Mouse (Mus musculus) small intestine, adult 2 months (tissue): Measurements from ENCODE around the gene Hnrnpr. TPM values are rescaled to one million over a fixed set of nuclear protein-coding genes. Genes with fewer than 3 reads are reported as not detected.

Experiments
- H3K27ac ChIP-seq: fragments of 200-500 bp; 2 replicates; pipeline ENCODE4 v1.5.1; 2012; ENCODE audit warnings: low read depth, low read length, control low read depth, inconsistent platforms; ENCODE audit not compliant: insufficient read depth
- H3K27me3 ChIP-seq: fragments of 200-500 bp; 2 replicates; pipeline ENCODE4 v1.6.1; 2012; ENCODE audit warnings: mild to moderate bottlenecking, moderate library complexity, low read length, inconsistent platforms; ENCODE audit not compliant: control insufficient read depth, insufficient read depth
- H3K36me3 ChIP-seq: fragments of 200-500 bp; 2 replicates; pipeline ENCODE4 v1.6.1; 2012; ENCODE audit warnings: mild to moderate bottlenecking, low read length, control low read depth, inconsistent platforms; ENCODE audit not compliant: control insufficient read depth, insufficient read depth
- H3K4me1 ChIP-seq: fragments of 200-500 bp; 2 replicates; pipeline ENCODE4 v1.6.1; 2012; ENCODE audit warnings: low read length, inconsistent platforms, mixed read lengths; ENCODE audit not compliant: control insufficient read depth, insufficient read depth, insufficient read length
- H3K4me3 ChIP-seq: fragments of 200-500 bp; 2 replicates; pipeline ENCODE4 v1.5.1; 2012; ENCODE audit warnings: low read depth, mild to moderate bottlenecking, control low read depth, inconsistent platforms, low read length, moderate library complexity
- CTCF ChIP-seq: fragments of 200-500 bp; IDR thresholded peaks from 2 replicates; pipeline ENCODE4 v1.5.1; 2012; ENCODE audit warnings: low read depth, mild to moderate bottlenecking, control low read depth, inconsistent platforms, low read length, moderate library complexity, mixed read lengths; ENCODE audit not compliant: insufficient replicate concordance, insufficient read length; ENCODE audit errors: extremely low read depth
- POLR2A ChIP-seq: fragments of 200-500 bp; IDR thresholded peaks from 2 replicates; pipeline ENCODE4 v1.6.1; 2012; ENCODE audit warnings: low read depth, mild to moderate bottlenecking, control low read depth, inconsistent platforms, low read length, moderate library complexity
- WGBS: fragments of 180-500 bp; shearing (Covaris S2); methylation state at CpG from one replicate; pipeline ENCODE4 v1.1.7; 2018; 5-methylcytosine and 5-hydroxymethylcytosine counted together
- polyA plus RNA-seq: library from polyadenylated mRNA; depleted of rRNA; stranded (reverse); fragments of >200 nt; gene quantifications from 2 replicates; pipeline ENCODE4 v1.2.3, GENCODE M21; 2012

The Hnrnpr gene
- polyA plus RNA-seq, 1 experiment, result 2.8 TPM

DNA sequence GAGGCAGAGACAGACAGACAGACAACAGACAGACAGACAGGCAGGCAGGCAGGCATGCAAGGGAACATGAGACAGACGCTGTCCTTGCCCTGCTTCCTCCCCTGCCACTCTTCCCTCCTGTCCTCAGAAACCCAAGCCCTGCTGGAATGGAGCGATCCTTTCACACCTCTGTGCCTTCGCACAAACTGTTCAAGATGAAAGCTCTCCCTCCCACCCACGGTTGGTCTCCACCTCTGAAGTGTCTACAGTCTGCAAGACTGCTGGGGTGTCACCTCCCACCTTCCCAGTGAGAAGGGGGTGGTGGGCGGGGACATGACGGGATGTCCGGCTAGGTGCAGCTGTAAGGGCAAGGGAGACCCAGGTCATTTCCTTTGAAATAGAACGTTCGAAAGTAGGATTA lies 29.1 kb upstream of the Hnrnpr start:
- no peak overlapping the region for H3K27ac ChIP-seq
- peaks cover 1% of the 10 kb centered on the region; the same call in 1 of the 2 replicates for H3K4me1 ChIP-seq
- TF ChIP-seq POLR2A, result no peak
- TF ChIP-seq CTCF, result no peak
- no peaks in the 10 kb centered on the region for H3K36me3 ChIP-seq
- WGBS, result 79% methylated on average over 9 of the region's 9 CpGs
- H3K4me3 ChIP-seq, result no peak overlapping the region
- H3K27me3 ChIP-seq, result no peaks in the 10 kb centered on the region

DNA sequence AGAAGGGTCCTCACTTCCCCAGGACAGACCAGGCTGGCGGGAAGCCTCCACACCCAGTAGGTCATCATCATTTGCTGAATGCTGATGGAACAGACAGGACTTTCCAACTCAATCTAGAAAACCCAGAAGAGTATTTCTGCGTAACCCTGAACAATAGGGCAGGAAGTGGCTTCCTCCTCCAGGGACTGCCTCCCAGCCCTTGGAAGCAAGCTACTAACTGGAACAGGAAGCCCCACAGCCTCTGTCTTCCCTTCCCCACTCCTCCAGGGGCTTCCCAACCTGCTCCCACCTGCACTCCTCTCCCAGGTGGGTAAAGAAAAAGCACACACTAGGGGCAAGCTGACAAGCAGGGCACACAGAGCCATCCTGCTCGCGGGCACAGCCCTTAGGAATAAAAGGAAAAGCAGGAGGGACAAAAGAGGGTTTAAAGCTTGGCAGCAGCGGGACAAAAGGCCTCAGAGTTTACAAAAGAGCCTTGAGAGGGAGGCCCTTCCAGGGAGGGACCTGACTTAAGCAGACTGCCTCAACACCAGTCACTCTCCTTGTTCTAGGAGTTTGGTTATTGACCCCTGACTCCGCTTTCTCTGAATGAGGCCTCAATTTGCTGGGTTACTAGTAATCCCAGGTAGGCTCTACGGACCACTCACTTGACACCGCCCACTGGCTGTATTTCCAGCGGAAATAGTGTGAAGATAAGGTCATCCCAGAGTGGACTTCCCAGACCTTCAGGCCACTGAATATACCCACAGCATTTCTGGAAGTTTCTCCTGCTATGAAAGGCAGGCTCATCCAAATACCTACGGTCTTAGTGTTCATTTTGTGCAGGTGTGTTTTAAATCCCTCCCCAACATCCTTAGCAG lies 27.9 kb upstream of the Hnrnpr start:
- H3K27ac ChIP-seq, result peak overlapping the region; percentile 55
- H3K27me3 ChIP-seq, result no peaks in the 10 kb centered on the region
- no peak overlapping the region for H3K4me3 ChIP-seq
- 77% methylated on average over 10 of the region's 10 CpGs for WGBS
- peaks cover 3% of the 10 kb centered on the region; the same call in 1 of the 2 replicates for H3K4me1 ChIP-seq
- TF ChIP-seq POLR2A (no peak), CTCF (no peak)
- H3K36me3 ChIP-seq, result no peaks in the 10 kb centered on the region

DNA sequence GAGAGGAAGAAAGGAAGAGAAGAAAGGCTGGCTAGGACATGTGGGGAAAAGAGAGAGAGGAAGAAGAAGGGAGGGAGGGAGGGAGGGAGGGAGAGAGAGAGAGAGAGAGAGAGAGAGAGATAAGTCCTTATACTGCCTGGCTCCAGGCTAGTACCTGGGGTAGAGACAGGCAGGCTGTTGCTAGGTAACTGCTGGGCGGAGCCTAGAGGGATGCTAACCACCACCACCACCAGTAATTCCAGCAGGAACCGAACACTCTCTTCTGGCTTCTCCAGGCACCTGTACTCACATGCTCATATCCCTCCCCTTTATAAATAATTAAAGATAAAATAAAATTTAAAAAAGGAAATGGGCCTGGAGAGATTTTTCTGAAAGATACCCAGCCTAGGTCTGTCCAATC lies 27.0 kb upstream of the Hnrnpr start:
- H3K36me3 ChIP-seq, result peaks cover 4% of the 10 kb centered on the region; the same call in 1 of the 2 replicates
- H3K4me3 ChIP-seq, result no peak overlapping the region
- TF ChIP-seq CTCF (no peak), POLR2A (no peak)
- H3K4me1 ChIP-seq, result peaks cover 3% of the 10 kb centered on the region; the same call in 1 of the 2 replicates
- 57% methylated on average over 2 of the region's 2 CpGs for WGBS
- no peak overlapping the region for H3K27ac ChIP-seq
- no peaks in the 10 kb centered on the region for H3K27me3 ChIP-seq

DNA sequence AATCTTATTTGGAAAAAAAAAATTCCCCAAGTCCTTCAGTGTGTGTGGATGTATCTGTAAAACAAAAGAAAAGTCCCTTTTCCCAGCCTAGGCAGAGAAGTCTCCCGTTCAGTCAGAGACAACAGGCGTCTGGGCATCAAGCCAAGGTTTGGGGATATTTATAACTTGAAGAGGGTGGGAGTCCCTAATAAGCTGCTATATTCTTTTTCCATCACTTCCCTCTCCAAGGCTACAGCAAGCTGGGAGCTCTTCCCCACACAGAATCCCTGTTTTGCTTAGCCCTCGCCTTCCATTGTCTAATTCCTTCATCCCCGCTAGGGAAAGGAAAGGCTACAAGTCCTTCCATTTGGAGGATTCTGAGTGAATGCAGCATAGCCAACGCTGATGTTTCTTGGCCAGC lies 26.3 kb upstream of the Hnrnpr start, which contains the start of gene Zfp46:
Gene Zfp46 (plus strand): TSS at position 229 of the 400 bp plus-strand sequence.
- WGBS, result 32% methylated on average over 5 of the region's 5 CpGs
- TF ChIP-seq CTCF (no peak), POLR2A (no peak)
- no peaks in the 10 kb centered on the region for H3K27me3 ChIP-seq
- H3K27ac ChIP-seq, result peak within 1 kb of the TSS; percentile 87
- H3K4me1 ChIP-seq, result peaks cover 3% of the 10 kb centered on the region; the same call in 1 of the 2 replicates
- peak within 1 kb of the TSS; percentile 76 for H3K4me3 ChIP-seq
- peaks cover 8% of the 10 kb centered on the region; the same call in 1 of the 2 replicates for H3K36me3 ChIP-seq

DNA sequence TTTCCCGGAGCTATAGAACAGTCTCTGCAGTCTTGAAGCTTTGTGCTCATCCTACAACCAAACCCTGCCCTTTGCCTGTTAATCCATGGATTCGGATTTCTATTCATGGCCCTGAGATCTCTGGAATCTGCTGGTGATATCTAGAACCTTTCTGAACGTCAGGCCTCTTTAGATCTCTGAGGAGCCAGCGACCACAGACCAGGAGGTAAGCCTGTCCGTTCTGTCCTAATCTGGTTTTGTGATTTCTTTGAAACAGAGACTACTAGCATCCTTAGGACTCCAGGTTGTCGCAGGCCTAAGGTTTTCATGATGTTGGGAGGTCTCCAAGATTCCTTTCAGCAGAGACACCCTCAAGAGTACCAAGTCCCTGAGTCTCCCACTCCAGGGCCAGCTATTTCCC lies 25.9 kb upstream of the Hnrnpr start:
- Histone ChIP-seq H3K4me3 (peak overlapping the region; percentile 76), H3K36me3 (peaks cover 12% of the 10 kb centered on the region), H3K27ac (peak overlapping the region; percentile 72), H3K27me3 (no peaks in the 10 kb centered on the region), H3K4me1 (peaks cover 3% of the 10 kb centered on the region; the same call in 1 of the 2 replicates)
- TF ChIP-seq POLR2A (no peak), CTCF (no peak)
- WGBS, result 28% methylated on average over 6 of the region's 6 CpGs

DNA sequence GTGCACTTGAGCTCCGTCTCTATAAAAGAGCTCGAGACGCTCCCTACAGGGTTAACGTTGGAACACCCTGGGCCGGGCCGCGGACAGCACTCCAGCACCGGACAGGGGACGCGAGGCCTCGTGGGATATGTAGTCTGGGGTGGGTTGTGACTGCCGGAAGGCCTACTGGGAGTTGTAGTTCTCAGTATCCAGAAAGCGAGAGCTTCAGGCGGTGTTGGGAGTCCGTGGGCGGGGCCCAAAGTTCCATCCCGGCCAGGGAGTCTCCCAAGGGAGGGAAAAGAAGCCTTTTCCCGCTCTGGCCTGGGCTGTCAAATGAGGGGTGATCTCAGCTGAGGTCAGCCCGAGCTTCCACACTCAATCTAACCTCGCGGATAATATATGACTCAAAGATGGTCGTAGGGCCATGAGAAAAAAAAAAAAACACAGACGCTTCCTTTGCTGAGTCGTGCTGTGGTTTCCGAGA lies 25.4 kb upstream of the Hnrnpr start:
- peak overlapping the region; percentile 76 for H3K4me3 ChIP-seq
- peaks cover 3% of the 10 kb centered on the region; the same call in 1 of the 2 replicates for H3K4me1 ChIP-seq
- WGBS, result under 1% methylated on average over 25 of the region's 25 CpGs
- peak overlapping the region; percentile 87 for H3K27ac ChIP-seq
- no peaks in the 10 kb centered on the region for H3K27me3 ChIP-seq
- TF ChIP-seq POLR2A (peak; percentile 54; the same call in 1 of the 2 replicates), CTCF (no peak)
- peaks cover 17% of the 10 kb centered on the region for H3K36me3 ChIP-seq

GRCm38 (mm10) chr4:136285811-136286371 lies 24.9 kb upstream of the Hnrnpr start:
- Histone ChIP-seq H3K4me3 (peak overlapping the region; percentile 76), H3K27me3 (no peaks in the 10 kb centered on the region), H3K27ac (peak overlapping the region; percentile 87), H3K36me3 (peaks cover 22% of the 10 kb centered on the region), H3K4me1 (peaks cover 3% of the 10 kb centered on the region; the same call in 1 of the 2 replicates)
- TF ChIP-seq CTCF (no peak), POLR2A (peak; percentile 80)
- under 1% methylated on average over 29 of the region's 29 CpGs for WGBS
